Mouse (Mus musculus) adrenal gland, adult 18-20 months (tissue): ENCODE measurements around the gene BC024978. TPM values are rescaled to one million over a fixed set of nuclear protein-coding genes. Genes with fewer than 3 reads are reported as not detected.
A peak's percentile ranks its signal among the peaks of the same experiment; 100 is the strongest.
"Not testable (repeated sequence)": the region's sequence is repeated elsewhere in the genome, so short reads cannot be mapped to it uniquely, and the experiment has no call there.

Experiments used
- DNase-seq, 2 experiments: peaks; one replicate each; pipeline ENCODE4 v3.0.0; 2021 to 2022; ENCODE audit warnings: low spot score in 2 of 2
- total RNA-seq, 2 experiments: library from RNA; stranded (reverse); gene quantifications; 1 replicate in 1 of 2; 2 replicates in 1 of 2; pipeline ENCODE4 v1.2.3; 2021

Gene BC024978
- total RNA-seq, 2 experiments from 2014 or later = 23.7 to 24.0 TPM

DNA sequence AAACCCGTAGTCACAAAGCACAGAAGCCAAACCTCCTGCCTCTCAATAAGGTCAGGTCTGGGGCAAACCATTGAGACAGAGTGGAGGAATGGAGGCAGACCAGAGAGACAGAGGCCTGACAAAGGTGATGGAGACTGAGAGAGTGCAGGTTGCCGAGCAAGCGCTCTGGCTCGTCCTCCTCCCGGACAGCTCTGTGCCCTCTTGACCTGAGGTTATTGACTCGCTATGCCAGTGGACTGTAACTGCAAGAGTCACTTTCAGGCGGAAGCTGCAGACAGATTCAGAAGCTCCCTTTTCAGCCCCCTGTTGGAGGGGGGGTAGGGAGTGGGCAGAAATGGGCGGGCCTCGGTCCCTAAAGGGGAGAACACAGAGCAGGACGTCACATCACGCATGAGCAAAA lies 24.4 kb downstream of the BC024978 start:
- DNase-seq = no peak

DNA sequence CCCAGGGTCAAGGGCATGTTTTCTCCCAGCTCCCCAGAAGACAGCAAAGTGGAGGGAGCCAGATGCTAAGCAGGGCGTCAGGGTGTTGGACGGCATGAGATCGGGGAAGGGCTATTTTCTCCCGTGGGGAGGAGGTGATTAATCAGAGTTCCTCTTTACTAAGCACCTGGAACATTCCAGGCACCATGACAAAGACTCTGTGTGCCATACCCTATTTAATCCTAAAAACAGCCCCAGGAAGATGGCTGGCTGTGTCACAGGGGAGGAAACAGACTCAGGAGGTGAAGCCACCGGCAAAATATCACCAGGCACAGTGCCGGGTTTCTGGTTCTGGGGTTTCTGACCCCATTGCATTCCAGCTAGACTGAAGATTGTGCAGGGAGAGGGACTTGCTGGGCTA lies 26.4 kb downstream of the BC024978 start:
- no peak for DNase-seq

DNA sequence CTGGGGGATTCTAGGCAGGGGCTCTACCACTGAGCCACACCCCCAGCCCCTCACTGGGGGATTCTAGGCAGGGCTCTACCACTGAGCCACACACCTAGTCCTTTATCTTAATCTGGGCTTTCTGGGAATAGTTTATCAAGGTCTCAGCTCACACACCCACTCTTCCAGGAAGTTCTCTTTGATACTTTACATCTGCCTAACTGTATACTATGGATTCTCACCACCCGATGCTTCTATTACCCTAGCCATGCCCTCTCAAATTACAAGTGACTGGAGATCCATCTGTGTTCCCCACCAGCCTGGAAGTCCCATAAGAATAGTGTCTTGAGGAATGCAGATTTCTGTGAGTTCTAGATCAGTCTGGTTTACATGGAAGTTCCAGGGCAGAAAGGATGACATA lies 27.0 kb downstream of the BC024978 start:
- DNase-seq = no peak

DNA sequence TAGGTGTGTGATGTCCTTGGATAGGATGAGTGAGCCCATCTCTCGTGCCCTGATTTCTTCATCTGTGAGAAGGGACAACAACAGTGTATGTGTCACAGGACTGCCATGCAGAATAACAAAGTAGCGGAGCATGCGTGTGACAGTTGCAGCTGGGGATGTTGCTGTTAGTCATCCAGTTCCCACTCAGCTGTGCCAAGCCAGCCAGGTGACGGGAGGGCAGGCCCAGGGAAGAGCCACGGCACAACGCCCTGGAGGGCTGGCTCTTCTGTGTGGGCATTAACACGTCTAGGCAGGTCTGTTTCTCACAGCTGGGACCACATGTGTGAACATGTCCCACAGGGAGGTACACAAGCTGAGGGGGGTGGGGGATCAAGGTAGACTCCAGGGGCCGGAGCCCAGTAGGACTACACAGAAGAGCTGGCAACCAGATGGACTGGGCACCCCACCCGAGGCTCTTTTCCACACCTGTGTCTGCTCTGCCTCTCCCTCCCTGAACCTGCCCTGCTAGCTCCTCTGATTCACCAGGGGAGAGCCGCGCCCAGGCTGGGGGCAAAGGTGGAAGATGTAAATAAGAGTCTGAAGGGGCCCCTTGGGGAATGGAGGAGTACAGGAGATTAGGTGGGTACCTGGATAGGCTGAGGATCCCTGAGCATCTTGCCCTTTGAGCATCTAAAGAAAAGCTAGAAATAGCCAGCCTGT lies 29.4 kb downstream of the BC024978 start:
- DNase-seq = peak; percentile 36 to 49

DNA sequence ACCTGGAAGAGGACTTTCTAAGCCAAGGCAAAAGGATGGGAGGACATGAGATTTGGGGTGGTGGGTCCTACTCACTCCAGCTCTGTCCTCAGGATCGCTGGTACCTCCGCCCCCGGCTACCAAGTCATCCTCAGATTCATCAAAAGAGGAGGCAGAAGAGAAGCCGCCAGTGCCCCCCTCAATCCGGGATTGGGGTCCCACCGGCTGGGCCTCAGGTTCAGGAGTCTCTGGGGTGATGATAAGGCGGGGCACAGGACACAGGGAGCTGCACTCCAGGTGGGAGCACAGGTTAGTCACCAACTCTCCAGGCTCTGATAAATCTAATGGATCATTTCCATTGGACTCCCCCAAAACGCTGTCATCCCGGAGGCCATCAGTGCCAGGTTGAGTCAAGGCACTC lies 31.7 kb downstream of the BC024978 start:
- no peak for DNase-seq

DNA sequence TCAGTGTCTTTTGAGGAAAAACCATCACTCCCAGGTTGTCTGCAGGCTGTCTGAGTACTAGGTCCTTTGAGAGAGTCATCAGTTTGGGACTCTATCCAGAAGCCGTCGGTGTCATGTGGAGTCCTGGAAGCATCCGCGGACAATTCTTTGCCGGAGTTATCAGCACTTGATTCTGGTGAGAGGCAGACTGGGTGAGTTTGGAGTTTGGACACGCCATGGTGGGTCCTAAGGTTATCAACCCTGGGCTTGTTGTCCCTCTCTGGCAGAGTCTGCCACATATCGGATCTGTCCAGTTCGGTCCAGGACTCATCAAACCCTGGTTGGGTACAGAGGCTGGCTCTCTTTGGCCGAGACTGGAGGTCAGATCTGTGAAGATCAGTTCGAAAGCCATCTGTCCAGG lies 32.1 kb downstream of the BC024978 start:
- peak in 1 of 2 experiments; percentile 38 for DNase-seq

DNA sequence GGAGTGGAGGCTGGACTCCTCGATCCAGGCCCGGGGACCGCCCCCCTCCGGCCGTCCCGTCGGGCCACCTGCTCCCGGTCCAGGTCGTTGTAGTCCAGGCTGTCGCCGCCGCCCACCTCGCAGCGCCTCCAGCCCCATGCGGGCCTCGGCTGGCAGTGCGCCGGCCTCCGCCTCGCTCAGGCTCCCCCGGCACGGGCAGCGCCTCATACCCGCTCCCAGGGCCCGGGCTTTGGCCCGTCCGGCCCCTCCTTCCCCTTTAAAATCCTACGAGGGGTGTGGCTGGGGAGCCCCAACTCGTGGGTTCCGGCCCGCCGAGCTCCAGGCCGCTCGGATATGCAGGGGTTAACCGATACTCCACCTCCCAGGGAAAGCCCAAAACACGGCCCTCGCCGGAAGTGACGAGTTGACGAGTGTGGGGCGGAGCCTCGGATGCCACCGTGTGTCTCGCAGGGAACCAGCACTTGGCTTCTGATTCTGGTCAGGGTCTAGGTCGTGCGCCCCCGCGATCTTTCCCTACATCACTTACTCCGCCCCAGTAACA lies 32.8 kb downstream of the BC024978 start, which contains the start of gene Itpkc:
TSS of gene Itpkc (minus strand) at position 381 of the 541 bp plus-strand sequence.
- DNase-seq = peak; percentile 84 to 86

DNA sequence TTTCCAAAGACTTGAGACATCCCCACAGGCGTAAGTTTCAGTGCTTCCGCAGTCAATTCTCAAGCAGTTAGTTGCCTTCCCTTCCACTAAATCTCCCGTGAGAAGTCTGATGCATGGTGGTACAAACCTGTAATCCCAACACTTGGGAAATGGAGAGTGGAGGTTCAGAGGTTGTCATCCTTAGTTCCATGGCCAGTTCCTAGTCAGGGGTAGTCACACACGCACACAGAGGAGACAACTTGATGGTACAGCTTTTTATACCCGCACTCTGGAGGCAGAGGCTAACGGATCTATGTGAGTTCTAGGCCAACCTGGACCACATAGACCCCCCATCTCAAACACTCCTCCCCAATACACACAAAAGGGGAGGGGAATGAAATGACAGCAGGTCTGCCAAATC lies 33.3 kb downstream of the BC024978 start:
- no peak for DNase-seq

DNA sequence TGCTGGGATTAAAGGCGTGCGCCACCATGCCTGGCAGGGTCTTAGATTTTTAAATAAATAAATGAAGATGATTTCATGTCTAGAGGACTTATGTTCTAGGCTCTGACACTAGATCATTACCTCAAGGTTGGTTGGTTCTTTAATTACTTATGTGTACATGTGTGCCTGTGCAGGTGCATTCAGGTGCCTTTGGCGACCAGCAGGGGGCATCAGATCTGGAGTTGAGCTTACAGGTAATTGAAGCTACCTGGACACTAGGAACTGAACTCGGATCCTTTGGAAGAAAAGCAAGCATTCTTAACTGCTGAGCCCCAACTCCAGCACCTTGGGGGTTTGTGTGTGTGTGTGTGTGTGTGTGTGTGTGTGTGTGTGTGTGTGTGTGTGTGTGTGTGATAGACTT lies 35.2 kb downstream of the BC024978 start:
- DNase-seq = no peak

DNA sequence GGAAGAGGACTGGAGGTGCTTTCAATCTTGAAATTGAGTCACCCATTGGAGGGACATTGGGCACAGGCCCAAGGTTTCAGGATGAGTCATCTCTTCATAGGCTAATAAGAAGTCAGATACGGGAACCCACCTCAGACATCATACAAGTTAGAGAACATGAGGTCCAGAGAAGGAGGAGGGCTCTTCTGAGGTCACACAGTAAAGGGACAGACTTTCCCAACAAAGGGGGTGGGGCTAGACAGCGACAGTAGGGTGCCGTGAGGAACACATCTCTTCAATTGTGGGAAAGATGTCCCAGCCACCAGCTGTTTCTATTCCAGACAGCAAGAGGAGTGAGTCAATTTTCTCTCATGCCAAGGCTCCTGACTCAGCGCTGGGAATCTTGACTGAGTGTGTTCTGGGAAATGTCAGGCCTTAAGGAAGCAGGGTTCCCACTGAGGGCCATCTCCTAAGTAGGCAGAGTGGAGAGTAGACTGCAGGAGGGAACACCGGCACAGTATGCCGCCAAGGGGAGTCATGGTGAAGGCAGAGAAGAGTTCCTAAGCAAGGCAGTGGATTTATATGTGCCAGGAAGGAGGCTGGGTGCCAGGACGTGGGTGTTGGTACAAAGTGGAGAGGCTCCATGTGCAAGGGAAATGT lies 36.2 kb downstream of the BC024978 start:
- peak; percentile 59 to 76 for DNase-seq

DNA sequence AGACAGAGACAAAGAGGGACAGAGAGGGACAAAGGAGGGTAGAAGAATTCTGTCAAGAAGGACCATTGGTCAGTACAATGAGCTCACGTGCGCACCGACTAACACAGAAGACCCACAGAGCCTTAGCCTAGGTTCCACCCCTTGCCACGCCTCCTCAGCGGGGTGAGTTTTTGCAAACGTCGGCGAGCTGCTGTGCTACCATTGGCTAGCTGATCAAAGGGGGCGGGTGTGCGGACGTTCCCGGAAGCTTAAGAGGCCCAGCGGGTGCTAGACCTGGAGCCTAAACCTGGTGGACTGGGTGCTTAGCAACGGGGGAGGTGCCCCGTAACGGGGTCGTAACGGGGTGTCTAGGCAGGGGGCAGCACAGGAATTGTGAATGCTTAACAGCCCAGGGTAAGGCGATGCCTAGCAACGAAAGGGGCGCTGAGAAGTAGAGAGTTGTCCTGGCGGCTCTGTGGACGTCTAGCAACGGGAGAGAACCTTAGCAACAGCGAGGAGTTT lies 37.2 kb downstream of the BC024978 start, which contains the start of gene Coq8b:
TSS of gene Coq8b (plus strand) at position 243 of the 501 bp plus-strand sequence.
- DNase-seq = peak; percentile 89

DNA sequence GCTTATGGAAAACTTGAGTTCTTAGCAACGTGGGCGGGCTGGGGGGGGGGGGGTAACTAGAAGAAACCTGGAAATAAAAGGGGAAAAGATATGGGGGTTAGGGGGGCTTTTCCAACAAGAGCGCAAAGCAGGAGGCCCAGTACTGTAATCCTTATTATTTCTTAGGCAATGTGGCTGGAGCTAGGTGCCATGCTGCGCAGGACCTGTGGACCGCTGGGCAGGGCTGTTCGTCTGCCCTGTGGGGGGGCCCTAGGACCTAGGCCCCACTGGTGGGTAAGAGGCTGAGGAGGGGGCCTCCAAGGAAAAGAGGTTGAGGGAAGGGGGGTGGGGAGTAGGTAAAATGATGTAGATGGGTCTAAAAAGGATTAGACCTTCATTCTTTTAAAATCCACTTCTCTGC lies 37.7 kb downstream of the BC024978 start:
- no peak for DNase-seq

DNA sequence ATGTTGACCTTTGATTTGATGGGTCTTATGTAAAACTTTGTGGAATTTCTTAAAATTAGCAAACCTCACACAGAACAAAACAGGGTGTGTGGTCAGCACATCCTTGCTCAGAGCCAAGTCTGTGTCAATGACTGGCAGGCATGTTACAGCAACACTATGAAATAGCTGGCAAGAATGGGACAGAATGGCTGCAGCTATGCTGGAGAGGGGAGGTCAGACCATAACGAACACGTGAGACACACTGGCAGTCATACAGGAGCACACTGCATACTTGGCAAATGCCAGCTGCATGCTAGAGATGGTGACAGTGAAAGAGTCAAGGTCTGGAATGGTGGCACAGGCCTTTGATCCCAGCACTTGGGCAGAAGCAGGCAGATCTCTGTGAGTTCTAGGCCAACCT lies 40.1 kb downstream of the BC024978 start:
- no peak for DNase-seq

DNA sequence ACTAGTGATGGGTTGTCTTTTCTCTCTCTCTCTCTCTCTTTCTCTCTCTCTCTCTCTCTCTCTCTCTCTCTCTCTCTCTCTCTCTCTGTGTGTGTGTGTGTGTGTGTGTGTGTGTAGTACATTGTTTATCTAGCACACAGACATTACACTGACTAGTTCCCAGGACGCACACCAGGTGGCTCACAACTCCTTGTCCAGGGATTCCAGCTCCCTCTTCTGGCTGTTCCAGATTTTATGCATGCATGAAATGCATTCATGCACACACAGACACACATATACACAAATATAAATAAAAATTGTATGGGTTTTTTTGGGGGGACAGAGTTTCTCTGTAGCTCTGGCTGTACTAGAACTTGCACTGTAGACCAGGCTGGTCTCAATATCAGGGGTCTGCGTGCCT lies 41.9 kb downstream of the BC024978 start:
- no peak for DNase-seq

DNA sequence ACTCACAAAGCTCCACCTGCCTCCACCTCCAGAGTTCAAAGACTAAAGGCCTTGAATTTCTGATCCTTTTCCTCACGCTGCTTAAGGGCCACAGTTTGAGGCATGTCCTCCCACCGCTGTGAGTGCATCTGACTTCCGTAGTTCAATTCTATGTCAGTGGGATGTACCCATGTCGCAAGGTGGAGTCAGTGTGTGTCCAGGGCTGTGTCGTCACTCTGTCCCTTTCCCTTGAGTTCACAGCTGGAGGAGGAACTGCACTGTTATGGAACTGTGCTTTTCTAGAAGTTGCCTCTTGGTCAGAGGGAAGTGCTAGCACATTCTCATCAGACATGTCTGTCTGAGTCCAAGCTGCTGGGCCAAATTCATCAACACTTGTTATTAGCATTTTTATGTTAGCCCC lies 43.0 kb downstream of the BC024978 start:
- DNase-seq = no peak

DNA sequence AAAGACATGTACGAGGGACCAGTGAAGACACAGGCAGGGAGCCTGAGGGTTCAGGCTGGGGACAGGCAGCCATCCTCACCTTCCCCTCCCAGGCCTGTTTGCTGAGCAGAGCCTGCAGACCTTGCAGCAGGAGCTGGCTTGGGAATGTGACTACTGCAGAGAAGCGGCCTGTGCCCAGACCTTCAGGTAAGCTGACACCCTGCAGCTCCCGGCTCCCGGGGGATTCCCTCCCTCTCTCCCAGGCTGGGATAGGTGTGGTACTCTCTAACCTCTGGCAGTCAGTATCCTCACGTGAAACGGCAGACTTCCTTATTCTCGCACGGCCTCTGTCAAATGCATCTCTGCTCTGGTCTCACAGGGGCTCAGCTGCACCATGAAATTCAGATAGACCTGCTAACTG lies 47.6 kb downstream of the BC024978 start:
- DNase-seq = no peak

DNA sequence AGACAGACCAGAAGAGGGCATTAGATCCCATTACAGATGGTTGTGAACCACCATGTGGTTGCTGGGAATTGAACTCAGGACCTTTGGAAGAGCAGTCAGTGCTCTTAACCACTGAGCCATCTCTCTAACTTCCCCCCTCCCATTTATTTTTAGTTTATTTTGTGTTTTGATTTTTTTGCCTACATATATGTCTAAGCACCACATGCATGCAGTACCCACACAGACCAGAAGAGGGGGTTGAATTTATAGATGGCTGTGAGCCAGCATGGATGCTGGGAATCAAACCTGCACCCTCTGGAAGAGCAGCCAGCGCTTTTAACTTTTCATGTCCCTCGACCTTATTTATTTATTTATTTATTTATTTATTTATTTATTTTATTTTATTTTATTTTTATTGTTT lies 48.5 kb downstream of the BC024978 start:
- not testable (repeated sequence) for DNase-seq

DNA sequence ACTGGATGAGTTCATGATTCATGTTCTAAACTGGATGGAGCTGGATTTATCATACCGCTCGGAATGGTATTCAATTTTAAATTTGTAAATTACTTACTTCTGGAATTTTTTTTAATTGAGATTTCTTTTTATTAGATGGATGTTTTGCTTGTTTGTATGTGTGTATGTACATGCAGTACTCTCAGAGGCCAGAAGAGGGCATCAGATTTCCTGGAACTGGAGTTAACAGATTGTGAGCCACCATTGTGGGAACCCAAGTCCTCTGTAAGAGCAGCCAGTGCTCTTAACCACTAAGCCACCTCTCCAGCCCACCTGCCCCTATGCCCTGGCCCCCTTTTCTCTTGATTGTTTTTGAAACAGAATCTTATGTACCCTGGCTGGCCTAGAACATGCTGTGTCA lies 53.6 kb downstream of the BC024978 start:
- DNase-seq = no peak

DNA sequence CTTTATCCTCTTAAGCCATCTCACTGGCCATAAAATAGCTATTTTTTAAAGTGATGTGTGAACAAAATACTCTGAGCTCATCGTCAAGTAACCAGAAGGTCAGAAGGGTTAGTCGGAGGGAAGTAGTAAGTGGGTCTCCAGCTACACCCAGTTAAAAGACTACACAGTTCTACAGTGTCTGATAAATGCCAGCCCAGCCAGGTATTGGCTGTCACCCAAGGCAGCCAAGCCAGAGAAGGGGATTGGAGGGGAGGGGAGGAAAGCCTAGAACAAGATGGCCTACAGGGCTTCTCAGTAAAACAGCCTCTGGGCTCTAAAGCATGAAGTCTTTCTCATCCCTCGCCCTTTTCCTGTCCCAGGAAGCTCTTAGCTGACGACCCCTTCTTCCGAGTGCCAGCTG lies 54.3 kb downstream of the BC024978 start:
- no peak for DNase-seq

DNA sequence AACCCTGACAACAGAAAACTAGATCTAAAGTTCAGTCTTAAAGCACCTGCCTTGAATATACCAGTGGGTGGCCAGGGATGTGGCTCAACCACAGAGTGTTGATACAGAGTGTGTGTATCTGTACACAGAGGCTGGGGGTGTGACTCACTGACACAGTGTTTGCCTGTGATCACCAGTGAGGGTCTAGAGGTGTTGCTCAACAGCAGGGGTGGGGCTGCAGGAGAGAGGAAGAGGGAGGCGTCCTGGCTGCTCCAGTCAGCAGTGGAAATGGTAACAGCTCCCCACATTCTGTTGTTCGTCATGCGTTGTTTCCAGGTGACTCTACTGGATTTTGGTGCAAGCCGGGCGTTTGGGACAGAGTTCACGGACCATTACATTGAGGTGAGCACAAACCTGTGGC lies 56.4 kb downstream of the BC024978 start:
- DNase-seq = no peak

DNA sequence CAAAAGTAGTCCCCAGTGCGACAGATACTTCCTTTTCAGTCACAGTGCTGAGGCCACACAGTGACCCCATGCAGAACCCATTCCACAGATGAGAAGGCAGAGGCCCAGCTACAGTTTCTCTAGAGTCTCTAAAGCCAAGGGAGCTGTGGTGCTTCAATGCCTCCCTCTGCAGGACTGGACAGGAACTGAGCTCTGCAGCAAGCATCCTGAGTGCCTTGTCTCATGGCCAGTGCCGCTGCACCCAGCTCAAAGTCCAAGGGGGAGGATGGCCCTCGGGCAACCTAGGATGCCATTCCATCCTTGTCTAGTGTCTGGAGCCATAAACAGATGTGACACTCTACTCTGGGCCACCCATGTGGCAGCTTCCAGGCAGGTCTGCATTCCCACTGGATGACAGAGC lies 60.1 kb downstream of the BC024978 start:
- no peak for DNase-seq
